Mouse (Mus musculus): ENCODE measurements at regions not wholly inside any gene's neighbourhood (a gene's known extent, or its start where the extent isn't known, plus 50 kb on each side); places are given as distances from the start of the nearest gene placed in this dataset.
"Not testable (repeated sequence)": the region's sequence is repeated elsewhere in the genome, so short reads cannot be mapped to it uniquely, and the experiment has no call there.

DNA sequence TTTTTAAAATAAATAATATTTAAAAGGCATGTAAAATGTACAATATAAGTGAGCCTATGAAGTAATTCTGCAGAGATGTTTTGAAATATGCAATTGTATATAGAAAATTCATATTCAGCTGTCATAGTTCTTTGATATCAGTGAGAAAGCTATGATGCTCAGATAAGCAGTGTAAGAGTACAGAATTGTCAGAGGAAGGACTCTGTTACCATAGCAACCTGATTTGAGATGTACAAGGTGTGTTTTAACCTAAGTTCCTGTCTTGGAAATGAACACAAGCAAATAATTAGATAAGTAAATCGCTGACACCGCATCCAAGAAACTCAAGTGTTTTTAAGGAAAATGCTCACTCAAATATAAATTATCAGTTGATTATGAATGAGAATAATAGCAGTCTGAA lies 271.8 kb downstream of the Gabrg2 start:
- DNase-seq: no peak

GRCm38 (mm10) chr11:41716616-41717015 lies 284.0 kb downstream of the Gabrg2 start:
- DNase-seq: peak in 1 of 2 experiments; percentile 51

DNA sequence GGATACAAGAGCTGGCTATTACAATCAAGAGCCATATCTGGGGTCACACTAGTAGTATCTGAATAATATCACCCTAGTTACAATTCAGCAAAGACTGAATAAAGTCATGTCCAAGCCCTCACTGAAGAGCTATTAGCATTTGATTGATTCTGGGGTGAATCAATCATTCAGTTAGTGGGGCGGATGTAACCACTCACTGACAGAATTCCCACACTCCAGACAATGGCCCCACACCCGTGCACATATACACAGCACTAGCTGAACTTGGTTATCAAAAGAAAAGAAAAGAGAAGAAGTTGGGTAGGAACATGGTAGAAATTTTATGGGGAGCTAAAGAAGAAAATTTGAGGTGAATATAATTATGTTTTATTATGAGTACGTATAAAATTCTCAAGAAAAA lies 310.0 kb downstream of the Gabrg2 start:
- no peak for DNase-seq

DNA sequence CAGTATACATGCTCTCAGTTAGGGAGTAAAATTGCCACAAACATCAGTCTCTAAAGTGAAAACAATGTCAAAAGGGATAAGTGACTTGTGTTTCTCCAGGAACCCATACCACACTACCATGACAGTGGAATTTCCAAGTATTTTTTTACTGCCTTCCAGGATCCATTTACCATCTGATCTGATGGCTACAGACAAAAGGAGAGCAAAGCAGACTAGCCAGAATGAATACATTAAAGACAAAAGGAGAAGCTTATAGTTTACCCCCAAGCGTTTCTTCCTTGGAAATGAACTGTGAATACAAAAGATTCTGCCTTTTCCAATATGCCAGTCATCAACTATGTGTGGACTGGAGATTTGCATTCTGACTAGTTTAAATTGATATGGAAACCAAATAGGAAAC lies 317.7 kb downstream of the Gabrg2 start:
- no peak for DNase-seq

DNA sequence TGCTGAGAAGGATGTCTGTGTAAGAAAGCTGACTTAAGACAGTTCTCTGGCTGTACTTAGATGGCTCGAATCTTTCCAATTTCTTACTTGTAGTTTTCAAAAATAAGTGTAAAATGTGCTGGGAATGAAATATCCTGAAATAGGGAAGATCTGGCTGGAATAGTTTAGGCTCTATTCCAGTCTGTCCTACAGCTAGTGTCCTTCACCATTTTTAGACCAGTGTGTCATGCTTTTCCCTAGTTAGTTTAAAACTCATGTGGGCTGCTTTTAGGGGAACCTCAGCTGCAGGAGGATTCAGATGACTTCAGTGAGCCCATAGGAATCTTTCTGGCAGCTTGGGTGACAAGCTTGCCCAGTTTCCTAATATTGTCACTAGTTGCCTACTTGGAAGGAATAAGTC lies 348.1 kb downstream of the Gabrg2 start:
- DNase-seq: no peak

DNA sequence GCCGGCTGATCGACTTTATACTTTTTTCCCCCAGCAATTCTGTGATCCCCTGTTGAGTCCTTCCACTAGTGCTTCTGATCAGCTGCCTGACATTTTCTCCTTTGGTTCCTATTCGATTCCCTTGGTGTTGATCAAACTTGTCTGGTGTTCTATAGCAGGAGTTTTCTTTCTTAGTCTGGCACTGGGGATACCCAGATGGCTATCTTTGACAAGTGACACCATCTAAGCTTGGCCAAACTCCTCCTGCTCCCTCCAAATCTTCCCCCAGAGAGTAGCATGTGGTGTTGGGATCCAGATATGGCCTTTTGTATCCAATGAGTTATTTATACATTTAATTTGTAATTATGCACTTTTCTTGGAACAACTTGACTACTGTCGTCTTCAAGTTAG lies 355.2 kb downstream of the Gabrg2 start:
- no peak for DNase-seq

GRCm38 (mm10) chr11:41644725-41645501 lies 355.7 kb downstream of the Gabrg2 start:
- DNase-seq: no peak

- DNase-seq: no peak
These were observed 356.6 kb downstream of the Gabrg2 start for GRCm38 (mm10) chr11:41644083-41644482.

DNA sequence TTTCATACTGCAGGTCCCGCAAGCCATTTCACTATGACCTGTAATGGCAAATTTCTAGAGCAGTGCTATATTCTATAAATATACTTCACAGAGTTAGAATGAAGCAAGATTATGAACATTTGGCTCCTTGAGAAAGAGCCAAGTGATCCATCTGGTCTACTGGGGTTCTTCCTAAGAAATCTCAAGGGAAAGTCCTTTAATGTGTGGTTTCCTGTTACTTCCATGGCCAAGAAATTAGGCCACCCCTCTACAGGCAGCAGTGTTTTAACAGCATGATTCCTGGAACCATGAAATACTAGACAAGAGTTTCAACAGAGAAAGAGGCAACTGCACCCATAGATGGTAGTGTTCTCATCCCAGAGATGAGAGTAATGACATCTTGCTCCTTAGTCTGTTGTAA lies 401.7 kb downstream of the Gabrg2 start:
- no peak for DNase-seq

GRCm38 (mm10) chr11:41598431-41598830 lies 402.2 kb downstream of the Gabrg2 start:
- no peak for DNase-seq

GRCm38 (mm10) chr11:41591426-41591825 lies 409.2 kb downstream of the Gabrg2 start:
- DNase-seq: not testable (repeated sequence)
